Mouse (Mus musculus): ENCODE measurements around the gene Actr3. TPM values are rescaled to one million over a fixed set of nuclear protein-coding genes. Genes with fewer than 3 reads are reported as not detected.

Gene Actr3
- polyA plus RNA-seq, 1 experiment from 2014 or later = 353 TPM

DNA sequence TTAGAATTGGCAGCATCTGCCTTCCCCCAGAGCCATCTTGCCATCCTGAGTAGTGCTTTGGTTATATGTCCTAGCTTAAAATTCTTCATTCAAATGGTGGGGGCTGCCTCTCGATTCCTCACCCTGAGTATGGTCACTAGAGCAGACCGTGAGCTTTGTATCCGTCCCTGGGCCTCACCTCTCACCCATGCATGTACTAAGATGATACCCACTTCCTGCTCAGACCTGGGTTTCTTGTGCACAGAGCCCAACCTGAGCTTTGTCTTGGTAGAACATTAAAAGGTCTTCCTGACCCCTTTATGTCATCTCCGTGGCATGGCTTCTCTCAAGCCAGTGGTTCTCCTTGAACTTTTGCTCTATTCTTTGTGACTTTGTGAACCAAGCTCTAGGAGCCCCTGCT lies 28.5 kb upstream of the Actr3 start:
- Histone ChIP-seq H3K27me3 (replicated peaks) (no peaks in the 10 kb centered on the region), H3K9me3 (no peaks in the 10 kb centered on the region), H3K27ac (no peak overlapping the region), H3K4me1 (no peaks in the 10 kb centered on the region), H3K4me3 (replicated peaks) (no peak overlapping the region), H3K36me3 (no peaks in the 10 kb centered on the region), H3K9ac (no peak overlapping the region), H3K4me2 (no peak overlapping the region)
- WGBS = 86% methylated on average over 4 of the region's 4 CpGs
- no peak for ATAC-seq (ENCODE audit: insufficient read depth, low FRiP score, low read depth)

DNA sequence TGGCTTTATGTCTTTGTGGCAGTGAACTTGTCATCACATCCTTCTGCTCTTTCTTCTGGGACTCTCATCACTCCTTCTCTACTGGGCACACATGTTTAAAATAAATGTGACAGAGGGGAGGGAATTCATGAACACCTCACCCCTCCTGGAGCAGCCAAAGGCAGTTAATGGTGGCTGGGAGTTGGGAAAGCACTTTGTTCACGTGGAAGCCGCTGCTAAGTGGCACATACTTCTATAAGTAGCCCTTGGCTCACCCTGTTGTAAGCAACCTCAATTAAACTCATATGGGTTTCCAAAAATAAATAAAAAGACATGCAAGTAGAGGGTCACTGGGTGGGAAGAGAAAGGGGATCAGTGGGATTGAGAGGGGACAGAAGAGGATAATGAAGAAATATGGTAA lies 27.8 kb upstream of the Actr3 start:
- Histone ChIP-seq H3K9me3 (no peaks in the 10 kb centered on the region), H3K4me3 (replicated peaks) (no peak overlapping the region), H3K27me3 (replicated peaks) (no peaks in the 10 kb centered on the region), H3K36me3 (no peaks in the 10 kb centered on the region), H3K9ac (no peak overlapping the region), H3K4me2 (no peak overlapping the region), H3K4me1 (no peaks in the 10 kb centered on the region), H3K27ac (no peak overlapping the region)
- WGBS = 66% methylated on average over 2 of the region's 2 CpGs
- no peak for ATAC-seq (ENCODE audit: insufficient read depth, low FRiP score, low read depth)

DNA sequence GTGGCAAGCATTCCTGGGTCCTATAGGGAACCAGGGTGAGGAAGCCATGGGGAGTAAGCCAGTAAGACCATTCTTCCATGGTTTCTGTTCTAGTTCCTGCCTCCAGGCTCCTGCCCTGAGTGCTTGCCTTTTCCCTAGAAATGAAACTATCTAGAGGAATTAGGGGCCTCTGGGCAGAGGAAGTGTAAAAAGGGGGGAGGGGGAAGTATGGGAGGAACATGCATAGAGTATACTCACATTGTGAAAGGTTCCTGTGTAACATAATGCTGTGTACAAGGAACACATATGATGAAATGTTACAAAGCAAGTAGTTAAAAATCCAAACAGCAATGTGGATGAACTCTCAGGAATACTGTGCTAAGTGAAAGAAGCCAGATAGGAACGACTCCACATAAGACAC lies 27.4 kb upstream of the Actr3 start:
- no peaks in the 10 kb centered on the region for H3K36me3 ChIP-seq
- H3K9ac ChIP-seq = no peak overlapping the region
- no peak overlapping the region for H3K27ac ChIP-seq
- H3K4me1 ChIP-seq = no peaks in the 10 kb centered on the region
- WGBS = 82% methylated on average over 1 of the region's 1 CpGs
- no peaks in the 10 kb centered on the region for H3K9me3 ChIP-seq
- H3K27me3 ChIP-seq (replicated peaks) = no peaks in the 10 kb centered on the region
- no peak for ATAC-seq (ENCODE audit: insufficient read depth, low FRiP score, low read depth)
- no peak overlapping the region for H3K4me2 ChIP-seq
- no peak overlapping the region for H3K4me3 ChIP-seq (replicated peaks)

DNA sequence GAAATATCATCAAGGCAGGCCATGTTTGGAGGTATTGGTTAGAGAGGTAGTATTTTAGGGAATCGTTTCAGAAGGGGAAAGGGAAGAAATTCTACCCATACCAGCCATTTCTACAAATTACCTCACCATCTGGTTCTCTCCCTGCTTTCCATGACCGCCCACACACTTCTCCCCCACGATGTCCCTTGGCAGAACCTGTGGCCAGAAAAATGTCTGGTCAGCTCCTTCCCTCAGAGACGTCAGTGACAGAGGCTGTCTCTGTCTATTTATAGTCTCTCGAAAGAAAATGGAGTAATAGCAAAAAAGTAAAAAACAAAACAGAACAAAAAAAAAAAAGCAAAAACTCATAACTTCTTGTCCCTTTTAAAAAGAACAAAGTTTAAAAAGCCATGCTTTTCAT lies 23.0 kb upstream of the Actr3 start:
- Histone ChIP-seq H3K4me3 (replicated peaks) (no peak overlapping the region), H3K9me3 (no peaks in the 10 kb centered on the region), H3K9ac (no peak overlapping the region), H3K36me3 (no peaks in the 10 kb centered on the region), H3K4me2 (no peak overlapping the region), H3K27me3 (replicated peaks) (no peaks in the 10 kb centered on the region), H3K4me1 (no peaks in the 10 kb centered on the region), H3K27ac (no peak overlapping the region)
- ATAC-seq (ENCODE audit: insufficient read depth, low FRiP score, low read depth) = no peak
- 62% methylated on average over 5 of the region's 5 CpGs for WGBS

DNA sequence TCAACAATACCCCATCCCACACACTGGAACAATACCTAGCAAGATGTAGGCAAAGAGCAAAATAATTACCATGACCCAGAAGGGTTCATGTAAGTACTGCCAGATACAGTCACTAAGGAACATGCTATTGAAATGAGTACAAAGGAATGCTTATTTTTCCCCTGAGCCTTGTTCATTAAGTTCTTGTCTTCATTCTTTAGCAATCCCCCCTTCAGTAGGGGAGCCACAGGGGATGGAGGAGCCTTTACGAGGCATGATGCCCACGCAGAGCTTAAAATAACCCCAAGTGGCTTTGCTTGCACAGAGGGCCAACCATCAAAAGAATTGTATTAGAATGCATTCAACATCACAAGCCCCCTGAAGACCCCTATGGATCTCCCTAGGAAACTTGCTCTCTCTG lies 19.6 kb upstream of the Actr3 start:
- H3K36me3 ChIP-seq = no peaks in the 10 kb centered on the region

DNA sequence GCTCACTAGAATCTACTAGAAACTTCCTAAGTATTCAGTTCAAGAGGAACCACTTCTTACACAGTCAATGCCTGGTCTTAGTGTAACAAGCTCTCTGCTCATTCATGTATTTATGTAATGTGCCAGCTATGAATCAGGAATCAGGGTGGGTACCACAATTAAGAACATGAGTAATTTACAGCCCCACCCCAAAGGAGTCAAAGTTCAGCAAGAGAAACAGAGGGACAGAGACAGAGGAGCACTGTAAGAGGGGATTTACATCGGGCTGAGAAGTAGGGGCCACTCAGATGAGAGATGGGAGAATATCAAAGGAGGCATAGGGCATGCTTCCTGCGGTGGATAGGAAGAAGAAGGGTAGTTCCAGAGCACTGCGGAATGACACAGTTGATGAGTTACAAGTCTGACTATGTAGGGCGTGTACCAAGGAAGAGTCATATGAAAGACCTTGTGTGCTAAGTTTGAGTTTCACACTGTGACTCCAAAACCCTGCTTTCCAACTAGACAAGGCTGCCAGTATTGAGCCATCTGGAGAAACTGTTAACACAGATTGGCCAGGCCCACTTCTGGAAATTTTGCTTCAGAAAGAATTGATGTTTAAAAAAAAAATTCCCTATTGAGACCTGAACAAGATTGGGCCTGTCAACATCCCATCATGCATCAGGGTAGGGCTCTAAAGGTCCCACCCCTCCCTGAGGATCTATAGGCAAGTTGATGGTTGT lies 14.9 kb upstream of the Actr3 start:
- Histone ChIP-seq H3K27me3 (replicated peaks) (no peaks in the 10 kb centered on the region), H3K4me2 (no peak overlapping the region), H3K4me3 (replicated peaks) (no peak overlapping the region), H3K27ac (no peak overlapping the region), H3K36me3 (no peaks in the 10 kb centered on the region), H3K9ac (no peak overlapping the region), H3K4me1 (no peaks in the 10 kb centered on the region), H3K9me3 (no peaks in the 10 kb centered on the region)
- no peak for ATAC-seq (ENCODE audit: insufficient read depth, low FRiP score, low read depth)
- WGBS = 83% methylated on average over 4 of the region's 4 CpGs

More for the DNA sequence above, 19.6 kb upstream of the Actr3 start:
- Histone ChIP-seq H3K9me3 (no peaks in the 10 kb centered on the region), H3K27ac (no peak overlapping the region), H3K9ac (no peak overlapping the region), H3K27me3 (replicated peaks) (no peaks in the 10 kb centered on the region), H3K4me3 (replicated peaks) (no peak overlapping the region), H3K4me2 (no peak overlapping the region), H3K4me1 (no peaks in the 10 kb centered on the region)
- 77% methylated on average over 2 of the region's 2 CpGs for WGBS
- no peak for ATAC-seq (ENCODE audit: insufficient read depth, low FRiP score, low read depth)

DNA sequence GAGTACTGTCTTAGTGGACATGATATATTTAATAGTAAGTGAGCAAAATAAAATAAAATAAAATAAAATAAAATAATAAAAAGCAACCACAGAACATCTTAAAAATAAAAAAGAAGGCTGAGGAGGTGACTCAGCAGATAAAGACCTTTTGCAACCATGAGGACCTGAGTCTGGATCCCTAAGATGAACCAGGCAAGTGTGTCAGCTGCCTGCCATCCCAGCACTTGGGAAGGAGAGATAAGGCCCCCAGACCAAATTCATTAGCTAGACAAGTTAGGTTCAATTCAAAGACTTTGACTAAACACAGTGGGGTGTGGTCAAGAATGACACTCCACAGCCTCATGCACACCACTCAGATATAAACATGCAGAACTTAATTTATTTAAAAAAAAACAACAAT lies 12.4 kb upstream of the Actr3 start:
- Histone ChIP-seq H3K36me3 (no peaks in the 10 kb centered on the region), H3K9ac (no peak overlapping the region), H3K9me3 (no peaks in the 10 kb centered on the region), H3K27me3 (replicated peaks) (no peaks in the 10 kb centered on the region), H3K4me2 (no peak overlapping the region), H3K27ac (no peak overlapping the region), H3K4me1 (no peaks in the 10 kb centered on the region), H3K4me3 (replicated peaks) (no peak overlapping the region)
- no peak for ATAC-seq (ENCODE audit: insufficient read depth, low FRiP score, low read depth)

DNA sequence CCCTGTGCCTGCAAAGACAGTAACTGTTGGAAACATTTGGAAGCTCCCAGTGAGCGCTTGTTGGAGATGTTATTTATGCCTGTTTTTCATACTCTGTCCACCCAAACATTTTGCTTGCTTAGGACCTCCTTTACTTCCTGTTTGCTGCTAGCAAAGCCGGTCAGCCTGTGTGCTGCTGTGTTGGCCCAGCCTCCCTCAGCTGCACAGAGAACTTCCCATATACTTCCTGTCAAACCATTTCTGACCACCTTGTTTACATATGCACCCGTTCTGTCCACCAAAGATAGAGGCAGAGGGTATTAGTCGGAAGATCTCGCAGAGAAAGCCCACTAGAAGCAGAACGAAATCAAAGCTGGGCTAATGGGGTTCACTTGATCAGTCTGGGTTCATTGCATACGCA lies 6.2 kb upstream of the Actr3 start:
- H3K4me3 ChIP-seq (replicated peaks) = no peak overlapping the region
- H3K4me2 ChIP-seq = 0 out of 2 replicates have a peak overlapping the region, but pooled peaks have one; percentile 13
- peak; percentile 58; the same call in 1 of the 2 replicates for ATAC-seq (ENCODE audit: insufficient read depth, low FRiP score, low read depth)
- no peaks in the 10 kb centered on the region for H3K4me1 ChIP-seq
- no peak overlapping the region for H3K9ac ChIP-seq
- H3K27me3 ChIP-seq (replicated peaks) = no peaks in the 10 kb centered on the region
- H3K9me3 ChIP-seq = no peaks in the 10 kb centered on the region
- WGBS = 38% methylated on average over 7 of the region's 7 CpGs
- H3K36me3 ChIP-seq = no peaks in the 10 kb centered on the region
- peak overlapping the region; percentile 27; the same call in 1 of the 2 replicates for H3K27ac ChIP-seq

DNA sequence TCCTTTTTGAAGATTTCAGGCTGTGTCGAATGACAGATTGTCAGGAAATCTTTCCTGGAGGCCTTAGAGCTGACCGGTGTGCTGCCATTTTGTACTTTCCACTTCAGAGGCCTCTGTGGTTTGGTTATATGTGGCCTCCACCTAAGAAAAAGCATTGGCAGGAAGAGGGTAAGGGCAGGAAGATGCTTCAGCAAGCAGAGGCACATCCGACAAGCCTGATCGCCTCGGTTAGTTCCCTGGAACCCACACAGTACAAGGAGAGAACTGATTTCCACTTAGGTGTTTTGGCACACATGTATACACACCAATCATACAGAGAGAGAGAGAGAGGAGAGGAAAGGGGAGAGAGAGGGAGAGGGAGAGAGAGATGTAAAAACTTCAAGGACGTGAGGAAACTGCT lies 5.7 kb upstream of the Actr3 start:
- peak overlapping the region; percentile 27; the same call in 1 of the 2 replicates for H3K27ac ChIP-seq
- no peaks in the 10 kb centered on the region for H3K36me3 ChIP-seq
- H3K4me1 ChIP-seq = no peaks in the 10 kb centered on the region
- no peak overlapping the region for H3K9ac ChIP-seq
- ATAC-seq (ENCODE audit: insufficient read depth, low FRiP score, low read depth) = no peak
- WGBS = 69% methylated on average over 6 of the region's 6 CpGs
- H3K4me2 ChIP-seq = no peak overlapping the region
- H3K9me3 ChIP-seq = no peaks in the 10 kb centered on the region
- H3K4me3 ChIP-seq (replicated peaks) = no peak overlapping the region
- H3K27me3 ChIP-seq (replicated peaks) = no peaks in the 10 kb centered on the region

DNA sequence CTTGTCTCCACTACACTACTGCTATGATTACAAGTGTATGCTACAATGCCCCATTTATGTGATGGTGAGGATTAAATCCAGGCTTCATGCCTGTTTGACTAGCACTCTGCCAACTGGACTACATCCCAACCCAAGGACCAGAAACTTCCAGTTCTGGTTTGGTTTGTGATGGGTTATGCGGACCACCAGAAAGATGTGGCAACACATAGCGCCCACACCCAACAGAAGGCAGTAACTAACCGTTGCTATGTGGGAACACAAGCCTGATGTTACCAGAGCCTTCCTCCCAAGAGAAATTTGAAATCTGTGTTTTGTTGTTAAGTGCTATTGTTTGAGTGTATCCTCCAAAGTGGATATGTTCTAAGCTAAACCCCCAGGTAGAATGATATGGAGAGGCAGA lies 4.0 kb upstream of the Actr3 start:
- H3K9me3 ChIP-seq = no peaks in the 10 kb centered on the region
- no peak overlapping the region for H3K4me2 ChIP-seq
- 93% methylated on average over 3 of the region's 3 CpGs for WGBS
- no peak overlapping the region for H3K9ac ChIP-seq
- no peaks in the 10 kb centered on the region for H3K36me3 ChIP-seq
- no peak overlapping the region for H3K4me3 ChIP-seq (replicated peaks)
- no peaks in the 10 kb centered on the region for H3K27me3 ChIP-seq (replicated peaks)
- no peak for ATAC-seq (ENCODE audit: insufficient read depth, low FRiP score, low read depth)
- no peak overlapping the region for H3K27ac ChIP-seq
- H3K4me1 ChIP-seq = no peaks in the 10 kb centered on the region

DNA sequence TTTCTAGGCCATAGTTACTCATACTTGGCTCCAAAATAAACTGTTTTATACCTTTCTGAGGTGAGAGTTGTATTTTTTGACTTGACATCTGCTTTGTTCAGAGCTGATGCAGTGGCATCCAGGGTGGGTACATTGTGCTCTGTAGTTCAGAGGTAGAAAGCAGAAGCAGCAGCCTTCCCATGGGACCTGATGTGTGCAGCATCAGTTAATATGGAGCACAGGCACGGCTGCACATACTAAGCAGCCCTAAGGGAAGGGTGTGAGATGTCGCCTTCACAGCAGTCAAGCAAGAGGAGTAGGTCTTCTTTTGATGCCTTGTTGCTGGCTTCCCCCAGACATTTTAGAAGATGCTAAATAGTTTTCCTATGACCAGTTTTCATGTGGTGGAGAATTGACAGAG lies 3.3 kb upstream of the Actr3 start:
- no peaks in the 10 kb centered on the region for H3K9me3 ChIP-seq
- H3K4me3 ChIP-seq (replicated peaks) = no peak overlapping the region
- 84% methylated on average over 2 of the region's 2 CpGs for WGBS
- ATAC-seq (ENCODE audit: insufficient read depth, low FRiP score, low read depth) = no peak
- no peaks in the 10 kb centered on the region for H3K4me1 ChIP-seq
- H3K27ac ChIP-seq = no peak overlapping the region
- no peaks in the 10 kb centered on the region for H3K27me3 ChIP-seq (replicated peaks)
- no peak overlapping the region for H3K9ac ChIP-seq
- H3K36me3 ChIP-seq = no peaks in the 10 kb centered on the region
- H3K4me2 ChIP-seq = no peak overlapping the region

DNA sequence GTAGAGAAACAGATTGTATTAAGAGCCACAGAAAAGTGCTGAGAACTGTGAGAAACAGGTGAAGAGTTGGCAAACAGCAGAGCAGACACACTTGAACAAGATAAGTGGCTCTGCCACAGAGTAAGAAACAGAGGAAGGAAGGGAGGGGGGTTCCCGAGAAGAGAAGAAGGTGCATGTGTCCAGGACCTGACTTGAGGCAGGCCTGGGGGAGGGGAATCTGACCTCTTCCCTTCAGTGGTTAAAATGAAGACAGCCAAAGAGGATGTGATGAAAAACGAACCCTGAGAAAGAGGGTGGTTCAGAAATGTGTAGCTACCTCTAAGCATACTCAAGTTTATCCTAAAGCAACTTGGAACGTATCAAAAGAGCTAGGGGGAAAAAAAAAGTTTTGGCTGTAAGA lies 2.4 kb upstream of the Actr3 start:
- ATAC-seq (ENCODE audit: insufficient read depth, low FRiP score, low read depth) = no peak
- Histone ChIP-seq H3K4me3 (replicated peaks) (no peak overlapping the region), H3K36me3 (no peaks in the 10 kb centered on the region), H3K4me1 (no peaks in the 10 kb centered on the region; the same call in 1 of the 2 replicates), H3K9me3 (no peaks in the 10 kb centered on the region), H3K4me2 (no peak overlapping the region), H3K27ac (no peak overlapping the region), H3K9ac (no peak overlapping the region), H3K27me3 (replicated peaks) (no peaks in the 10 kb centered on the region)
- WGBS = 30% methylated on average over 3 of the region's 3 CpGs

DNA sequence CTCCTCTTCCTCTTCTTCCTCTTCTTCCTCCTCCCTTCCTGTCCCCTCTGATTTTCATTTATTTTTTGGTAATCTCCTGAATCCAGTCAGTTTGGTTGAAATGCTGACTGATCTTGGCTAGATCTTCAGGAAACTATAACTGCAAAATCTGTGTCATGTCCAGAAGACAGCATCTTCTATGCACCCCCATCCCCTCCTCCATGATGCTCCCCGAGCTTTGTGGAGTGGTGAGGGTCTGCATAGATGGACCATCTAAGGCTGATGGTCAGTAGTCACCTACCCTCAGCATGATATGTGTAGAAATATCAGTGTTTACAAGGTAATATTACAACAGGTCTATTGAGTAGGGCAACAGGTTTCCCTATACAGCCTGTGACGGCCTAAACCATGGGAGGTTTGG lies 1.6 kb upstream of the Actr3 start:
- no peak for ATAC-seq (ENCODE audit: insufficient read depth, low FRiP score, low read depth)
- H3K4me1 ChIP-seq = peaks cover 2% of the 10 kb centered on the region; the same call in 1 of the 2 replicates
- WGBS = 85% methylated on average over 2 of the region's 2 CpGs
- H3K27ac ChIP-seq = no peak overlapping the region
- no peak overlapping the region for H3K9ac ChIP-seq
- no peaks in the 10 kb centered on the region for H3K27me3 ChIP-seq (replicated peaks)
- no peaks in the 10 kb centered on the region for H3K9me3 ChIP-seq
- no peak overlapping the region for H3K4me3 ChIP-seq (replicated peaks)
- H3K36me3 ChIP-seq = no peaks in the 10 kb centered on the region
- no peak overlapping the region for H3K4me2 ChIP-seq
